Mouse (Mus musculus): ENCODE data around the gene Rplp1.

DNA sequence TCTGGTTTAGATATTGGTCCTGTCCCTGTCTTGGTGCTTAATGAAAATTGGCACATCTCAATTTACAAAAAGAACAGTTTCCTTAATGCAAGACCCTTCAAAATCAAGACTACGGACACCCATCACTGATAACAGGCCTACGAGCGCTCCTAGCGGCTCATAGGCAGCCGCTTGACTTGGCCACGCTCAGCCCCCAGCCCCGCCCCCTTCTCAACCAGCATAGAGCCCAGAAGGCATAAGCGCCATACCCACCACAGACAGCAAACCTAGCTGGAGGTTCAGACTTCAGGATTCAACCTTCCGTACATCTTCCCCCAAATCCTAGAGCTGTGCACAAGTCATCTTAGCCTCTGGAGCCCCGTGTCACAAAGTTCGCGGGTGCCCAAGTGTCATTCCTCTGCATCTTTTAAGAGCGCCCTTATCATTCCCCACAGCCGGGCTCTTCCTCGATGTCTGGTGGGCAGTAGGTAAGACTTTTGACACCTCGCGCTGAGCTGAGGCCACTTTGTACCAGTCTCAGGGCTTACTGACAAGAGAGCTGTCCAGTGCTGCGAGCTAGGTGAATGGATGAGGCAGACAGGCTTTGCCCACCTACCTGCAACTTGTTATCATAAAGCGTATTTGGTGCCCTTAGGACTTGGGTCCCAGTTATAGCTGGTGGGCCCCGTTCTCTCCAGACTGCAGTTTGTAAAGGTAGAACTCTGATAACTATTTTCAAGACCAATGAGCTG, 3.7 kb downstream of the Rplp1 start:
- TF ChIP-seq POLR2A (IDR thresholded peaks at IDR 0.05; ENCODE audit: low read depth, low read length) (peak; percentile 44), CTCF (IDR thresholded peaks at IDR 0.05; ENCODE audit: borderline replicate concordance, insufficient read depth, low read length) (no peak)
